In the genomic region with DNA sequence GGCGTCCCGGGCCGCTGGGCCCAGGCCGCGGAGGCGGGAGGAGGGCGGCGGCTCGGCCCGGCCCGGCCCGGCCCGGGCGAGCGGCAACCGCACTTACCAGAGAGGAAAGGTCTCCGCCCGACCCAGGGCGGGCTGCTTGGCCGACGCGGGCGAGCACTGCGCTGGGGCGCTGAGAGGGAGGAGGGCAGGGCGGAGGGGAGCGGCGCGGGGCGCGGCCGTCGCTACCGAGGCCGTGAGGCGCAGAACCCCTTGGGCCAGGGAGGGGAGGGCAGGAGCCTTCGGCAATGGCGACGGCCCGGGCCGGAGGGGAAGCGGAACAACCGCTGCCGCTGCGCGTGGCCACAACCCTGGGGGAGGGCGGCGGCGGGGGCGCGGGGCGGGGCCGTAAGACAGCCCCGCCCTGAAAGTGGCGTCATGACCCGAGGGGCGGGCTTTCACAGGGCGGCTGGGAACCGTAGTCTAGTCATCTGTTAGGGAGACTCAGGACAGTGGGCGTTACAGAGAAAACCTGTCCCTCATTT, we compare ENCODE assay signal across 8 mouse cellular contexts. TPM values are rescaled to one million over a fixed set of nuclear protein-coding genes. Genes with fewer than 3 reads are reported as not detected.
DNase-seq lines count a peak whose midpoint lies in the region; ATAC-seq and TF ChIP-seq lines count a peak whose summit lies in the region.

A gene (minus strand): TSS at position 352 of the 521 bp plus-strand sequence.

- peak within 1 kb of the TSS; percentile 62 for H3K4me2 ChIP-seq in forebrain, embryonic 15.5 days (replicated peaks)
- peak within 1 kb of the TSS; percentile 66 for H3K4me2 ChIP-seq in lung, embryonic 14.5 days

- WGBS in forebrain, embryonic 15.5 days, result under 1% methylated on average over 55 of the region's 60 CpGs
- under 1% methylated on average over 46 of the region's 60 CpGs for WGBS in lung, embryonic 14.5 days
- WGBS in olfactory bulb, adult 2 months, result 1% methylated on average over 55 of the region's 60 CpGs
- under 1% methylated on average over 59 of the region's 60 CpGs for WGBS in thymus, adult 2 months

- no peaks in the 10 kb centered on the region for H3K27me3 ChIP-seq in forebrain, embryonic 15.5 days
- H3K27me3 ChIP-seq in lung, embryonic 14.5 days (ENCODE audit: insufficient read depth, low read length), result no peaks in the 10 kb centered on the region
- H3K27me3 ChIP-seq in thymus, adult 2 months (ENCODE audit: control insufficient read depth, insufficient read depth, low read length), result no peaks in the 10 kb centered on the region

- intact Hi-C loops in heart, postnatal 25 days (cut with DNase I), result loop anchor here (5.0 kb wide), 2 partner anchors 37 to 77 kb away; a partner anchor contains a TSS

- peak; percentile 97 for ATAC-seq in forebrain, embryonic 15.5 days (replicated peaks)
- peak; percentile 96 for ATAC-seq in lung, embryonic 14.5 days (ENCODE audit: insufficient read depth)

- H3K36me3 ChIP-seq in forebrain, embryonic 15.5 days, result peaks cover 15% of the 10 kb centered on the region
- peaks cover 13% of the 10 kb centered on the region; the same call in 1 of the 2 replicates for H3K36me3 ChIP-seq in lung, embryonic 14.5 days (ENCODE audit: insufficient read depth)
- 0 out of 2 replicates have a peak, but pooled peaks cover 4% of the 10 kb centered on the region for H3K36me3 ChIP-seq in thymus, adult 2 months (ENCODE audit: control insufficient read depth, insufficient read depth, low read length)

- H3K9me3 ChIP-seq in forebrain, embryonic 15.5 days, result no peaks in the 10 kb centered on the region
- H3K9me3 ChIP-seq in lung, embryonic 14.5 days (ENCODE audit: low read depth, low read length), result no peaks in the 10 kb centered on the region

- H3K4me1 ChIP-seq in forebrain, embryonic 15.5 days, result peaks cover 34% of the 10 kb centered on the region
- H3K4me1 ChIP-seq in lung, embryonic 14.5 days (ENCODE audit: insufficient read depth), result peaks cover 10% of the 10 kb centered on the region; the same call in 1 of the 2 replicates
- H3K4me1 ChIP-seq in olfactory bulb, adult 2 months (ENCODE audit: control insufficient read depth, insufficient read depth, low read length), result no peaks in the 10 kb centered on the region
- peaks cover 4% of the 10 kb centered on the region for H3K4me1 ChIP-seq in thymus, adult 2 months (replicated peaks; ENCODE audit: control insufficient read depth, insufficient read depth, low read length)

- peak within 1 kb of the TSS; percentile 64 for H3K4me3 ChIP-seq in forebrain, embryonic 15.5 days
- peak within 1 kb of the TSS; percentile 70 for H3K4me3 ChIP-seq in layer of hippocampus, adult 2 months
- H3K4me3 ChIP-seq in lung, embryonic 14.5 days (ENCODE audit: low read depth, low read length), result peak within 1 kb of the TSS; percentile 73
- H3K4me3 ChIP-seq in olfactory bulb, adult 2 months (ENCODE audit: insufficient read depth, low read depth, low read length), result peak within 1 kb of the TSS; percentile 61
- H3K4me3 ChIP-seq in thymus, adult 2 months (ENCODE audit: control insufficient read depth, insufficient read depth, low read length), result peak within 1 kb of the TSS; percentile 95

- TF ChIP-seq CTCF in layer of hippocampus, adult 2 months (conservative IDR thresholded peaks at IDR 0.05), result no peak
- TF ChIP-seq CTCF in lung, embryonic 14.5 days (IDR thresholded peaks at IDR 0.05; ENCODE audit: low read depth), result no peak
- TF ChIP-seq CTCF in olfactory bulb, adult 2 months (IDR thresholded peaks at IDR 0.05; ENCODE audit: insufficient read depth, low read depth, low read length), result no peak
- TF ChIP-seq CTCF in thymus, adult 2 months (IDR thresholded peaks at IDR 0.05; ENCODE audit: borderline replicate concordance, control insufficient read depth, extremely low read depth, insufficient read depth, low read length, poor library complexity), result no peak

- peak within 1 kb of the TSS; percentile 85 for H3K27ac ChIP-seq in forebrain, embryonic 15.5 days (replicated peaks)
- peak within 1 kb of the TSS; percentile 90 for H3K27ac ChIP-seq in layer of hippocampus, adult 2 months
- H3K27ac ChIP-seq in lung, embryonic 14.5 days (ENCODE audit: low read depth), result peak within 1 kb of the TSS; percentile 91
- H3K27ac ChIP-seq in olfactory bulb, adult 2 months (ENCODE audit: insufficient read depth, low read depth, low read length), result peak within 1 kb of the TSS; percentile 25; the same call in 1 of the 2 replicates
- H3K27ac ChIP-seq in thymus, adult 2 months (ENCODE audit: control insufficient read depth, insufficient read depth, low read length), result peak within 1 kb of the TSS; percentile 51

- TF ChIP-seq POLR2A in olfactory bulb, adult 2 months (IDR thresholded peaks at IDR 0.05; ENCODE audit: insufficient read depth, low read depth, low read length), result peak; percentile 64
- TF ChIP-seq POLR2A in thymus, adult 2 months (IDR thresholded peaks at IDR 0.05; ENCODE audit: control insufficient read depth, extremely low read depth, insufficient read depth, low read length, poor library complexity), result peak; percentile 76

- H3K9ac ChIP-seq in forebrain, embryonic 15.5 days (replicated peaks), result peak within 1 kb of the TSS; percentile 80
- H3K9ac ChIP-seq in lung, embryonic 14.5 days, result peak within 1 kb of the TSS; percentile 96

- peak; percentile 86 for DNase-seq in ES-CJ7 (ENCODE audit: low read depth, low spot score)
- peak; percentile 76 for DNase-seq in cerebellum, adult 11 months
- peak; percentile 82 for DNase-seq in heart, postnatal 25 days (ENCODE audit: low spot score)
- peak; percentile 79 to 86 for DNase-seq in layer of hippocampus, adult 2 months (ENCODE audit: low spot score in 2 of 2)
- DNase-seq in lung, embryonic 14.5 days, result peak; percentile 93
- DNase-seq in thymus, adult 2 months, result peak; percentile 78

RNA-seq across cellular contexts. Expression of the gene that starts here (rescaled TPM):
- polyA plus RNA-seq in forebrain, embryonic 15.5 days (2015; fragmentation: Nextera tagmentation; extraction: Ambion mirVana), result 45.4 and 46.1 TPM in 2 replicates
- total RNA-seq in heart, postnatal 25 days (2021), result 10 to 100 TPM; 24.7 to 27.7 TPM
- 10 to 100 TPM; 29.2 to 29.7 TPM for total RNA-seq in layer of hippocampus, adult 2 months (2021)
- 38.2 and 39.8 TPM in 2 replicates for polyA plus RNA-seq in lung, embryonic 14.5 days (2014; fragmentation: Nextera tagmentation; extraction: Ambion mirVana)
- polyA plus RNA-seq in olfactory bulb, adult 2 months (2012; ENCODE audit: insufficient read depth, insufficient read length, low replicate concordance, missing spikeins), result 52.8 TPM in 1 of 2 replicates, not detected in the other
- polyA plus RNA-seq in thymus, adult 2 months (2012; rRNA removed), result 35.3 and 40.8 TPM in 2 replicates

Comparison
In these comparisons a context has a peak if more than half of its experiments do, and no peak if none do; other contexts are left out.
1. Peak in every context shown above with its lines: DNase-seq, ATAC-seq, H3K4me3 ChIP-seq and H3K27ac ChIP-seq.
2. H3K27ac ChIP-seq: peak in every context shown above with its lines; median percentile 91 in lung, embryonic 14.5 days; 90 in layer of hippocampus, adult 2 months; 85 in forebrain, embryonic 15.5 days; 51 in thymus, adult 2 months; 25 in olfactory bulb, adult 2 months.